Mouse (Mus musculus): ENCODE data around the gene Comtd1.

DNA sequence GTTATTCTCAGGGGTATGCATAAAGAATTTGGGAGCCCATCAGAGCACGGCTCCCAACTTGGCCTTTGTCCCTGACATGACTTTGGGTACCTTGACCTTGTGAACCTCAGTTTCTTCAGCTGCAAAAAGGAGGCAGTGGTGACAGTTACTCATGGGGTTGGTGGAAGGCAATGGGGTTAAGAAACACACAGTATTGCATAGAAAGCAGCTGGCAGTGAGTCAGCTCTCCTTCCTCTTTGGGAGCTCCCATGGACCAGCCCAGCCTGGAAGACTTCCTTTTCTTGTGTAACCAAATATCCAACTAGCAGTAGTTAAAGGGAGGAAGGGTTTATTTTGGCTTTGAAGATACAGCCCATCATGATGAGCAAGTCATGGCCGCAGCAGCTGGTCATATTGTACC lies 41.7 kb upstream of the Comtd1 start:
- TF ChIP-seq CTCF (IDR thresholded peaks at IDR 0.05; ENCODE audit: low read depth, low read length): no peak
- TF ChIP-seq POLR2A (IDR thresholded peaks at IDR 0.05; ENCODE audit: extremely low read depth, insufficient read depth, low read length): no peak

Measured in liver, adult 2 months (tissue).